Mouse (Mus musculus): ENCODE measurements at regions not wholly inside any gene's neighbourhood (a gene's known extent, or its start where the extent isn't known, plus 50 kb on each side); places are given as distances from the start of the nearest gene placed in this dataset.
A peak's percentile ranks its signal among the peaks of the same experiment; 100 is the strongest.

DNA sequence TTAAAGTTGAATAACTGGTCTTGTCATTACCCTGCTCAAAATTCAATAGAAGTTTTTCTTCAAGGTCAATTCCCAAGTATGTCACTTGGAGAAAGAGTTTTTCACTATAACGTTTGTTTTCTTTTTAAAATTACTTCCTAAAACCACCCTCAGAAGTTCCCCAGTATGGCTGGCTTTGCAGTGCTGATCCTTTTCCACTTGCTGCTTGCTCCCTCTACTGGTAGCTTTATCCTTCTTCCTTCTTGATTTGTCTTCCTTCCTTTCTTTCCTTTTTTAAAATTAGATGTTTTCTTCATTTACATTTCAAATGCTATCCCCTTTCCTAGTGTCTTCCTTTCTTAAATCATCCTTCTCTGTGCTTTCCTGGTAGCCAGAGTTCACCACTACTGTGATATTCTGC, 73.6 kb downstream of the Rtl3 start:
- DNase-seq, result peak; percentile 7
